Mouse (Mus musculus) limb, embryonic 11.5 days (tissue): ENCODE measurements at regions not wholly inside any gene's neighbourhood (a gene's known extent, or its start where the extent isn't known, plus 50 kb on each side); places are given as distances from the start of the nearest gene placed in this dataset.
A peak's percentile ranks its signal among the peaks of the same experiment; 100 is the strongest.

Experiments
- ATAC-seq: fragments of 200-750 bp; cut with Nextera tagmentation; 2 replicates; pipeline ENCODE4 v1.8.0; 2017; ENCODE audit warnings: low read depth; ENCODE audit not compliant: insufficient number of reproducible peaks, low FRiP score, low TSS enrichment
- DNase-seq: peaks from one replicate; pipeline ENCODE4 v3.0.0-alpha.2; 2015; ENCODE audit warnings: low spot score
- H3K27ac ChIP-seq: fragments of 300-500 bp; sonication (generic); replicated peaks from 2 replicates; pipeline ENCODE4 v1.5.1; 2014; ENCODE audit warnings: low read depth, mild to moderate bottlenecking, low read length
- H3K27me3 ChIP-seq: fragments of 300-500 bp; sonication (generic); 2 replicates; pipeline ENCODE4 v1.6.1; 2014; ENCODE audit warnings: mild to moderate bottlenecking, low read length, mixed read lengths; ENCODE audit not compliant: control insufficient read depth, insufficient read depth
- H3K36me3 ChIP-seq: fragments of 300-500 bp; sonication (generic); 2 replicates; pipeline ENCODE4 v1.6.1; 2014; ENCODE audit warnings: mild to moderate bottlenecking, low read length, moderate library complexity, mixed read lengths; ENCODE audit not compliant: control insufficient read depth, insufficient read depth
- H3K4me1 ChIP-seq: fragments of 300-500 bp; sonication (generic); 2 replicates; pipeline ENCODE4 v1.6.1; 2014; ENCODE audit warnings: low read length, mixed read lengths; ENCODE audit not compliant: control insufficient read depth, insufficient read depth
- H3K4me2 ChIP-seq: fragments of 300-500 bp; sonication (generic); 2 replicates; pipeline ENCODE4 v1.6.1; 2014; ENCODE audit warnings: low read depth, mild to moderate bottlenecking, moderate library complexity; ENCODE audit not compliant: severe bottlenecking
- H3K4me3 ChIP-seq: fragments of 300-500 bp; sonication (generic); 2 replicates; pipeline ENCODE4 v1.5.1; 2014; ENCODE audit warnings: low read depth, low read length
- H3K9ac ChIP-seq: fragments of 300-500 bp; sonication (generic); 2 replicates; pipeline ENCODE4 v1.6.1; 2014; ENCODE audit warnings: mild to moderate bottlenecking, low read length
- H3K9me3 ChIP-seq: fragments of 300-500 bp; sonication (generic); 2 replicates; pipeline ENCODE4 v1.6.1; 2016; ENCODE audit warnings: low read length; ENCODE audit not compliant: control insufficient read depth
- WGBS: fragments of 180-500 bp; shearing (Covaris S2); extraction: QIAGEN DNeasy Blood & Tissue Kit; methylation state at CpG from one replicate; pipeline ENCODE4 v1.1.7; 2014; 5-methylcytosine and 5-hydroxymethylcytosine counted together

- Histone ChIP-seq H3K9me3 (no peaks in the 10 kb centered on the region), H3K36me3 (no peaks in the 10 kb centered on the region), H3K27me3 (no peaks in the 10 kb centered on the region), H3K4me3 (no peak overlapping the region), H3K27ac (no peak overlapping the region), H3K9ac (no peak overlapping the region), H3K4me2 (no peak overlapping the region), H3K4me1 (no peaks in the 10 kb centered on the region)
- DNase-seq (no peak), ATAC-seq (no peak)
- 86% methylated on average over 4 of the region's 4 CpGs for WGBS
These were observed 186.5 kb upstream of the Ajap1 start for GRCm38 (mm10) chr4:153669070-153669469.

DNA sequence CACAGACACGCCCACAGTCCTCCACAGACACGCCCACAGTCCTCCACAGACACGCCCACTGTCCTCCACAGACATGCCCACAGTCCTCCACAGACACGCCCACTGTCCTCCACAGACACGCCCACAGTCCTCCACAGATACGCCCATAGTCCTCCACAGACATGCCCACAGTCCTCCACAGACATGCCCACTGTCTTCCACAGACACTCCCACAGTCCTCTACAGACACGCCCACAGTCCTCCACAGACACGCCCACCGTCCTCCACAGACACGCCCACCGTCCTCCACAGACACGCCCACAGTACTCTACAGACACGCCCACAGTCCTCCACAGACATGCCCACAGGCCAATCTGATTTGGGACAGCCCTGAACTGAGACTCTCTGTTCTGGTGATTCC is 187.6 kb upstream of the Ajap1 start:
- no peak for DNase-seq
- Histone ChIP-seq H3K27ac (no peak overlapping the region), H3K9me3 (no peaks in the 10 kb centered on the region), H3K36me3 (no peaks in the 10 kb centered on the region), H3K4me1 (no peaks in the 10 kb centered on the region), H3K4me3 (no peak overlapping the region), H3K27me3 (no peaks in the 10 kb centered on the region), H3K9ac (no peak overlapping the region), H3K4me2 (no peak overlapping the region)
- 87% methylated on average over 13 of the region's 13 CpGs for WGBS
- no peak for ATAC-seq

DNA sequence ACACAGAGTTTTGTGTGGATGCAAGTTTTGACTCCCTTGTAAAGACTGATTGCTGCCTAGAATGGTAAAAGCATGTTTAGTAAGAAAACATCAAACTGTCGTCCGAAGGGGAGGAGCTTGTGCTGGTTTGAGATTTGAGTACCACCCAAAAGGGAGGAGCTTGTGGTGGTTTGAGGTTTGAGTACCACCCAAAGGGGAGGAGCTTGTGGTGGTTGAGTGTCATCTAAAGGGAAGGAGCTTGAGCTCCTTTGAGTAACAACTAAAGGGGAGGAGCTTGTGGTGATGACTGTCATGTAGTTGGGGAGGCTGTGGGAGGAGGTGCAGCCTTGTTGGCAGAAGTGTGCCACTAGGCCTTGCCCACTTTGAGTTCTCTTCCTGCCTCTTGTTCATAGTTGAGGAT is 192.8 kb upstream of the Ajap1 start:
- DNase-seq (no peak), ATAC-seq (no peak)
- Histone ChIP-seq H3K27me3 (no peaks in the 10 kb centered on the region), H3K4me2 (no peak overlapping the region), H3K4me3 (no peak overlapping the region), H3K9ac (no peak overlapping the region), H3K27ac (no peak overlapping the region), H3K9me3 (no peaks in the 10 kb centered on the region), H3K4me1 (no peaks in the 10 kb centered on the region), H3K36me3 (no peaks in the 10 kb centered on the region)
- 86% methylated on average over 2 of the region's 2 CpGs for WGBS

DNA sequence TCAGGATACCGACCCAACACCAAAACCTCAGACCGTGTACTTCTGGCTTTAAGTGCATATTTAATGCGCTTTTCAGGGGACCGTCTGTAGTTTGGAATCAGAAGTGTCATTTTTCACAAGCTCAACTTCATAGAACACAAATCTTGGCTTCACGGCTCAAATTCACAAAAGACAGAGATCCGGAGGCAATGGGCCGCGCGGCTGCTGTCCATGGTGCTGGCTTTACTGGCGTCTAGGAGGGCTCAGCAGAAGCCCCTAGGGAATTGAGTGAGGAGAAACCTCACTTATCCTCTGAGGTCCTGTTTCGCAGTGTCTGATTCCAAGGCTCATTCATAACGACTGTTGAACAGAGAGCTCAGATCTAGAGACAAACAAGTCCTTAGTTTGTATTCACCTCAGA is 196.5 kb upstream of the Ajap1 start:
- H3K4me2 ChIP-seq = no peak overlapping the region
- no peaks in the 10 kb centered on the region for H3K27me3 ChIP-seq
- no peaks in the 10 kb centered on the region for H3K36me3 ChIP-seq
- DNase-seq (peak; percentile 86), ATAC-seq (no peak)
- H3K4me1 ChIP-seq = no peaks in the 10 kb centered on the region
- H3K9ac ChIP-seq = no peak overlapping the region
- no peak overlapping the region for H3K27ac ChIP-seq
- 34% methylated on average over 12 of the region's 12 CpGs for WGBS
- no peak overlapping the region for H3K4me3 ChIP-seq
- H3K9me3 ChIP-seq = no peaks in the 10 kb centered on the region

DNA sequence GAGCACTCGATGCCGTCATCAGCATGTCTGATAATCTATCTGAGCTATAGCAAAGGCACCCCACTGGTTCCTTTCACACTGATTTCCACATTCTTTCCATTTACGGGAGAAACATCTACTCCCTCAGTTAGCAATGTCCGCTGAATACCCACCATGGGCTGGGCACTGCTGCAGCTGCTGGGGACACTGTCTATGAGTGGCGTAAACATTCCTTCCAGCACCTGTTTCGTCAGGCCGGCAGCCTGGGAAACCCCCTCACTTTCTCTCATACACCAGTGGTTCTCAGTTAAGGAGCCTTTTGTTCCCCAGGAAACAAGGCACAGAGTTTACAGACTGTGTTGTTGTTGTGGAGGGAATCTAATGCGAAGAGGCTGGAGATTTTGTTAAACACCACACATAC is 205.8 kb upstream of the Ajap1 start:
- Histone ChIP-seq H3K36me3 (no peaks in the 10 kb centered on the region), H3K27ac (no peak overlapping the region), H3K9ac (no peak overlapping the region), H3K4me1 (no peaks in the 10 kb centered on the region), H3K27me3 (no peaks in the 10 kb centered on the region), H3K4me2 (no peak overlapping the region), H3K4me3 (no peak overlapping the region), H3K9me3 (no peaks in the 10 kb centered on the region)
- WGBS = 76% methylated on average over 8 of the region's 8 CpGs
- DNase-seq = no peak
- no peak for ATAC-seq

DNA sequence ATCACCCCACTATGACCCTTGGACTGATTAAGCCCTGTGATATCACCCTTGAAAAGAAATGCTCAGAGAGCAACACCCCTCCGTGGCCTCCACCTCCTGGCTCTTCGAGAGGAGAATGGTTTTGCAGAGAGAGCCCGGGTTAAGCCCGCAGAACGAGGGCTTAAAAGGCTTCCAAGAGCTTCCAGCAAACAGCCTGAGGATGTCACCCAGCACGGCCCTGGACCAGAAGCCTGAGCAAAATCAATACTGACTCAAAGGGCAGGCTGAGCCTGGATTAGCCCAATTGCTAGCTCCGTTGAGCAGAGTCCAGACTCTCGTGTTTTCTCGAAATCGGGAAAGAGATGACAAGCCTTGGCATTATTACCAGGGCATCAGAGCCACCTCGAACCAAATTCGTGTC is 211.3 kb upstream of the Ajap1 start:
- 79% methylated on average over 12 of the region's 12 CpGs for WGBS
- Histone ChIP-seq H3K9me3 (no peaks in the 10 kb centered on the region), H3K36me3 (no peaks in the 10 kb centered on the region), H3K4me3 (no peak overlapping the region), H3K4me2 (no peak overlapping the region), H3K4me1 (no peaks in the 10 kb centered on the region; the same call in 1 of the 2 replicates), H3K27ac (no peak overlapping the region), H3K9ac (no peak overlapping the region), H3K27me3 (no peaks in the 10 kb centered on the region)
- no peak for DNase-seq
- ATAC-seq = no peak

- DNase-seq (no peak), ATAC-seq (no peak)
- Histone ChIP-seq H3K4me3 (no peak overlapping the region), H3K27ac (no peak overlapping the region), H3K27me3 (no peaks in the 10 kb centered on the region), H3K36me3 (no peaks in the 10 kb centered on the region), H3K9ac (no peak overlapping the region), H3K4me1 (no peaks in the 10 kb centered on the region; the same call in 1 of the 2 replicates), H3K9me3 (no peaks in the 10 kb centered on the region), H3K4me2 (no peak overlapping the region)
- 35% methylated on average over 14 of the region's 14 CpGs for WGBS
These were observed 213.9 kb upstream of the Ajap1 start for GRCm38 (mm10) chr4:153696426-153697040.

DNA sequence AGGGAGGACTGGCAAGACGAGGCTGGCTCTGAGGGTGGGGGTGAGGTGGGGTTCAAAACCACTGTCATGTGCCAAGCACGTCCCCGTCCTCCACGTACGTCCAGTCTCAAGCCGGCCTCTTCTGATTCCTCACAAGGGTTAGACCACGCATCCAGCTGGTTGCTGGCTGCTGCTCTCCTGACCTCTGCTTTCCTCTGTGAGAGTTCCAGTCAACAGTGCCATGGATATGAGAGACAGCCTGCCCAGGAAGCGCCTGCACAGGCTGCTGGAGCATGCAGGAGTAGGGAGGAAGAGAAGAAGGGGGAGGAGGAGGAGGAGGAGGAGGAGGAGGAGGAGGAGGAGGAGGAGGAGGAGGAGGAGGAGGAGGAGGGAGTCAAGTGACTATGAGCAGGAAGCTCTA is 224.6 kb upstream of the Ajap1 start:
- no peak overlapping the region for H3K27ac ChIP-seq
- no peak for ATAC-seq

GRCm38 (mm10) chr4:153714995-153715645 is 232.5 kb upstream of the Ajap1 start:
- WGBS = 72% methylated on average over 6 of the region's 6 CpGs
- Histone ChIP-seq H3K4me2 (no peak overlapping the region), H3K9me3 (no peaks in the 10 kb centered on the region), H3K27ac (no peak overlapping the region), H3K9ac (no peak overlapping the region), H3K4me3 (no peak overlapping the region), H3K27me3 (no peaks in the 10 kb centered on the region), H3K4me1 (no peaks in the 10 kb centered on the region), H3K36me3 (no peaks in the 10 kb centered on the region)
- DNase-seq (no peak), ATAC-seq (no peak)

More for the DNA sequence above, 224.6 kb upstream of the Ajap1 start:
- no peaks in the 10 kb centered on the region for H3K4me1 ChIP-seq
- WGBS = 61% methylated on average over 7 of the region's 8 CpGs
- H3K27me3 ChIP-seq = no peaks in the 10 kb centered on the region
- H3K9me3 ChIP-seq = no peaks in the 10 kb centered on the region
- H3K36me3 ChIP-seq = no peaks in the 10 kb centered on the region
- H3K4me2 ChIP-seq = no peak overlapping the region
- H3K4me3 ChIP-seq = no peak overlapping the region
- DNase-seq = no peak
- no peak overlapping the region for H3K9ac ChIP-seq
